Mouse (Mus musculus): ENCODE measurements around the gene Gipc3. TPM values are rescaled to one million over a fixed set of nuclear protein-coding genes. Genes with fewer than 3 reads are reported as not detected.

The Gipc3 gene
- total and polyA plus RNA-seq, 3 experiments, result 0.08 to 0.09 TPM; not detected in 1

DNA sequence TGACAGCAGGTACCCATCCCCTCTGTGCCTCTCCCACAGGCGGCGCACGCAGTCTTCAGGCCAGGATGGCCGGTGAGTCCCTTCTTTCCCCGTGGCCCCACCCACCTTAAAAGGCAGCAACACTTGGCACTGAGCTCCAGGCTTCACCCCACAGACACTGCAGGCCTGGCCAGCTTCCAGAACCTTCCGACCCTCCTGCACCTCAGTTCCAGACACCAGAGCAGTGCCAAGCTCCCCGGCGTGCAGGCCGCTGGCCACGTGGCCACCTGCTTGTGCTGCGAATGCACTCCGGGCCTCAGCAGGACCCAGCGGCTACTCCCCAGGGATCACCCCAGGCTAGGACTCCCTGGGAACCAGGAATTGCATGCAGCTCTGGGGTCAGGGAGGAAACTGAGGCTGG is 29.5 kb downstream of the Gipc3 start:
- Histone ChIP-seq H3K27ac (ENCODE audit: insufficient read depth, low read depth) (no peak overlapping the region), H3K36me3 (replicated peaks in 1 of 2; ENCODE audit: control insufficient read depth in 1 of 2, insufficient read depth in 1 of 2, low read length in 1 of 2) (peaks cover 87 to 100% of the 10 kb centered on the region in 2 experiments), H3K4me2 (ENCODE audit: insufficient read depth, low read depth, poor library complexity, severe bottlenecking) (no peak overlapping the region), H3K27me3 (replicated peaks) (no peaks in the 10 kb centered on the region), H3K4me1 (ENCODE audit: control insufficient read depth in 1 of 2, insufficient read depth in 2 of 2) (peaks cover under 1 to 25% of the 10 kb centered on the region in 2 experiments; a peak in 2 of 4 replicates), H3K9ac (ENCODE audit: insufficient read depth, low read depth) (no peak overlapping the region), H3K9me3 (replicated peaks; ENCODE audit: low read length) (no peaks in the 10 kb centered on the region), H3K4me3 (replicated peaks in 1 of 3; ENCODE audit: low read depth in 2 of 3, low read length in 2 of 3, poor library complexity in 1 of 3) (no peak overlapping the region), H3K79me2 (replicated peaks; ENCODE audit: control insufficient read depth, extremely low read depth, insufficient read depth, poor library complexity, severe bottlenecking) (no peaks in the 10 kb centered on the region)
- DNase-seq (ENCODE audit: extremely low read depth), result no peak
- no peak for TF ChIP-seq NELFE (IDR thresholded peaks at IDR 0.05; ENCODE audit: low read depth, low read length)
- TF ChIP-seq HCFC1 (IDR thresholded peaks at IDR 0.05; ENCODE audit: low read depth, low read length), result no peak
- no peak for TF ChIP-seq POLR2AphosphoS2 (IDR thresholded peaks at IDR 0.05; ENCODE audit: low read depth, low read length)
- no peak for TF ChIP-seq SMC3 (IDR thresholded peaks at IDR 0.05; ENCODE audit: low read depth, low read length)
- no peak for TF ChIP-seq JUN (IDR thresholded peaks at IDR 0.05; ENCODE audit: insufficient read depth, low read depth, low read length)
- no peak for TF ChIP-seq CHD2 (IDR thresholded peaks at IDR 0.05; ENCODE audit: low read length)
- dilution Hi-C loops (cut with MboI; ENCODE audit: extremely low pct_ligation_motif_present, extremely low pct_unique_long_range_greater_than_20kb, low sequenced_read_pairs) (no loop called here), in situ Hi-C loops (cut with MboI; ENCODE audit: low pct_ligation_motif_present, low pct_unique_long_range_greater_than_20kb, low sequenced_read_pairs) (no loop called here)

DNA sequence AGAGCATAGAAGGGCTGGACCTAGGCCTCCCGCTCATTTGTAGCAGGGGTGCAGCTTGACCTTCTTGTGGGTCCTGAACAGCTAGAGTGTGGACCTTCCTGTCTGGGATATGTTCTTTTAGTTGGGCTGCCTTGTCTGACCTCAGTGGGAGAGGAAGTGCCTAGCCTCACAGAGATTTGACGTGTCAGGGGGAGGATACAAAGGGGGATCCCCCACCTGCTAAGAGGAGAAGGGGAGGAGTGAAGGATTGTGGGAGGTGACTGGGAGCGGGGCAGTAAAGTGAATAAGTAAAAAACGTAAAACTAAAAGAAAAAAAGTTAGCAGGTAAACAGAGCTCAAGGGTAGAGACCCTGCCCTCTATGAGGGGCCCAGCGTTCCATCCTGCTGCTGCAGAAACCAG is 33.5 kb downstream of the Gipc3 start:
- in situ Hi-C loops (cut with MboI; ENCODE audit: low pct_ligation_motif_present, low pct_unique_long_range_greater_than_20kb, low sequenced_read_pairs), result no loop called here
- dilution Hi-C loops (cut with MboI; ENCODE audit: extremely low pct_ligation_motif_present, extremely low pct_unique_long_range_greater_than_20kb, low sequenced_read_pairs), result no loop called here
- H3K36me3 ChIP-seq (replicated peaks in 1 of 2; ENCODE audit: control insufficient read depth in 1 of 2, insufficient read depth in 1 of 2, low read length in 1 of 2), result peaks cover 87 to 96% of the 10 kb centered on the region in 2 experiments

DNA sequence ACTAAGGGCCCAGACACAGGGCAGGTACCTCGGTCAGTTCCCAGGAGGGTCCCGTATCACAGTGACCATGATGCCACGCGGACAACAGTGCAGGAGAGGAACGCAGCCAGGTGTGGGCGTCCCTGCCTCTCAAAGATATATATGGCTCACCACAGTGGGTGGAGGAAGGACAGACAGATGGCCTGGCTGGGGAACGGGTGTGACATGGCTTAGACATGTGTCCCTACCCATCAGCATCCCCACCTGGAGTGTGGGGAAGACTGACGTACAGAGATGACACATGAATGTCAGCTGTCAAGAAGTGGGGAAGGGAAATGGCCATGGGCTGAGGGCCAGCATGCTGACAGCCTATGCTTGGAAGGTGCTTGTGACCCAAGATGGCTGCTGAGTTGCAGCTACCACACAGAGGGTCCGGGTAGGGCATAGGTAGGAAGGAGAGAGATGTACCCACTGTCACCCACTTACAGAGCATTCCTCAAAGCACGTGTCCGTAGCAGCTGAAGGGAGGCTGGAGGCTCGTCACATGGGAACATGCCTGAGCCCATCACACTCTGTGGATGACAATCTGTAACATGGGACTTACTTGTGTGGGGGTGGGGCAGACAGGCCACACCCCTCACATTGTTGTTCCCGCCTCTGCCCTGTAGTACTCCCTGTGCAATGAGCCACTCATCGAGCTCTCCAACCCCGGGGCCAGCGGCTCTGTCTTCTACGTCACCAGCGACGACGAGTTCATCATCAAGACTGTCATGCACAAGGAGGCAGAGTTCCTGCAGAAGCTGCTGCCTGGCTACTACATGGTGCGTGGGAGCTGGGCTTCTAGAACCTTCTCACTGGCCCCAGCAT is 36.0 kb downstream of the Gipc3 start:
- peak; percentile 30; the same call in 1 of the 2 replicates for TF ChIP-seq ETS1 (conservative IDR thresholded peaks at IDR 0.05; ENCODE audit: low read depth, low read length)
- TF ChIP-seq JUN (IDR thresholded peaks at IDR 0.05; ENCODE audit: insufficient read depth, low read depth, low read length), result no peak
- in situ Hi-C loops (cut with MboI; ENCODE audit: low pct_ligation_motif_present, low pct_unique_long_range_greater_than_20kb, low sequenced_read_pairs), result no loop called here
- no peak overlapping the region for H3K4me3 ChIP-seq (replicated peaks in 1 of 3; ENCODE audit: low read depth in 2 of 3, low read length in 2 of 3, poor library complexity in 1 of 3)
- H3K79me2 ChIP-seq (replicated peaks; ENCODE audit: control insufficient read depth, extremely low read depth, insufficient read depth, poor library complexity, severe bottlenecking), result peaks cover 12% of the 10 kb centered on the region
- no peak for DNase-seq (ENCODE audit: extremely low read depth)
- H3K27me3 ChIP-seq (replicated peaks), result no peaks in the 10 kb centered on the region
- dilution Hi-C loops (cut with MboI; ENCODE audit: extremely low pct_ligation_motif_present, extremely low pct_unique_long_range_greater_than_20kb, low sequenced_read_pairs), result no loop called here
- H3K27ac ChIP-seq (ENCODE audit: insufficient read depth, low read depth), result no peak overlapping the region
- no peaks in the 10 kb centered on the region for H3K9me3 ChIP-seq (replicated peaks; ENCODE audit: low read length)
- no peak overlapping the region for H3K4me2 ChIP-seq (ENCODE audit: insufficient read depth, low read depth, poor library complexity, severe bottlenecking)
- H3K9ac ChIP-seq (ENCODE audit: insufficient read depth, low read depth), result no peak overlapping the region
- H3K36me3 ChIP-seq (replicated peaks in 1 of 2; ENCODE audit: control insufficient read depth in 1 of 2, insufficient read depth in 1 of 2, low read length in 1 of 2), result peaks cover 61 to 75% of the 10 kb centered on the region in 2 experiments
- H3K4me1 ChIP-seq (ENCODE audit: control insufficient read depth in 1 of 2, insufficient read depth in 2 of 2), result peaks cover 21 to 70% of the 10 kb centered on the region in 2 experiments

More for the DNA sequence above, 33.5 kb downstream of the Gipc3 start:
- DNase-seq (ENCODE audit: extremely low read depth), result peak; percentile 72
- H3K9me3 ChIP-seq (replicated peaks; ENCODE audit: low read length), result no peaks in the 10 kb centered on the region
- no peaks in the 10 kb centered on the region for H3K79me2 ChIP-seq (replicated peaks; ENCODE audit: control insufficient read depth, extremely low read depth, insufficient read depth, poor library complexity, severe bottlenecking)
- H3K27ac ChIP-seq (ENCODE audit: insufficient read depth, low read depth), result no peak overlapping the region
- no peaks in the 10 kb centered on the region for H3K27me3 ChIP-seq (replicated peaks)
- no peak overlapping the region for H3K4me2 ChIP-seq (ENCODE audit: insufficient read depth, low read depth, poor library complexity, severe bottlenecking)
- no peak overlapping the region for H3K4me3 ChIP-seq (replicated peaks in 1 of 3; ENCODE audit: low read depth in 2 of 3, low read length in 2 of 3, poor library complexity in 1 of 3)
- no peak overlapping the region for H3K9ac ChIP-seq (ENCODE audit: insufficient read depth, low read depth)
- no peak for TF ChIP-seq ZNF384 (IDR thresholded peaks at IDR 0.05; ENCODE audit: low read depth, low read length)
- TF ChIP-seq RAD21 (IDR thresholded peaks at IDR 0.05; ENCODE audit: low read depth, low read length), result no peak
- no peak for TF ChIP-seq PAX5 (IDR thresholded peaks at IDR 0.05; ENCODE audit: low read length)
- TF ChIP-seq NRF1 (IDR thresholded peaks at IDR 0.05; ENCODE audit: low read depth, low read length), result no peak
- TF ChIP-seq ETS1 (conservative IDR thresholded peaks at IDR 0.05; ENCODE audit: low read depth, low read length), result no peak
- no peak for TF ChIP-seq MAX (IDR thresholded peaks at IDR 0.05; ENCODE audit: low read length)
- TF ChIP-seq USF2 (conservative IDR thresholded peaks at IDR 0.05; ENCODE audit: low read depth, low read length), result no peak
- no peak for TF ChIP-seq RCOR1 (conservative IDR thresholded peaks at IDR 0.05; ENCODE audit: low read depth, low read length)
- TF ChIP-seq MAFK (IDR thresholded peaks at IDR 0.05; ENCODE audit: insufficient replicate concordance, low read length), result no peak
- TF ChIP-seq ELF1 (IDR thresholded peaks at IDR 0.05; ENCODE audit: low read depth, low read length), result no peak
- no peak for TF ChIP-seq BHLHE40 (IDR thresholded peaks at IDR 0.05; ENCODE audit: low read depth, low read length)
- TF ChIP-seq POLR2A (IDR thresholded peaks at IDR 0.05; ENCODE audit: low read depth, low read length), result no peak
- no peak for TF ChIP-seq CHD1 (IDR thresholded peaks at IDR 0.05; ENCODE audit: low read depth, low read length)
- no peak for TF ChIP-seq MXI1 (IDR thresholded peaks at IDR 0.05; ENCODE audit: low read depth, low read length)
- H3K4me1 ChIP-seq (ENCODE audit: control insufficient read depth in 1 of 2, insufficient read depth in 2 of 2), result peaks cover 0 to 45% of the 10 kb centered on the region in 2 experiments; a peak in 2 of 4 replicates
